Mouse (Mus musculus) left cerebral cortex, postnatal 10 days (tissue): ENCODE measurements around the gene Ptpn14. TPM values are rescaled to one million over a fixed set of nuclear protein-coding genes. Genes with fewer than 3 reads are reported as not detected.
"Not testable (repeated sequence)": the region's sequence is repeated elsewhere in the genome, so short reads cannot be mapped to it uniquely, and the experiment has no call there.

Experiments
- DNase-seq, 2 experiments: peaks; one replicate each; pipeline ENCODE4 v3.0.0; 2021 to 2022; ENCODE audit warnings: low spot score in 2 of 2, mixed read lengths in 1 of 2; ENCODE audit errors: extremely low spot score in 1 of 2
- intact Hi-C: fragments of 180-260 bp; cut with DNase I; formaldehyde crosslinking; loops from one replicate; pipeline ENCODE4 v1.15.1; 2025
- total RNA-seq, 2 experiments: library from RNA; stranded (reverse); gene quantifications; 2 replicates each; pipeline ENCODE4 v1.2.3; 2021

Gene Ptpn14
- 1 to 10 TPM; 9.2 to 9.5 TPM for total RNA-seq

DNA sequence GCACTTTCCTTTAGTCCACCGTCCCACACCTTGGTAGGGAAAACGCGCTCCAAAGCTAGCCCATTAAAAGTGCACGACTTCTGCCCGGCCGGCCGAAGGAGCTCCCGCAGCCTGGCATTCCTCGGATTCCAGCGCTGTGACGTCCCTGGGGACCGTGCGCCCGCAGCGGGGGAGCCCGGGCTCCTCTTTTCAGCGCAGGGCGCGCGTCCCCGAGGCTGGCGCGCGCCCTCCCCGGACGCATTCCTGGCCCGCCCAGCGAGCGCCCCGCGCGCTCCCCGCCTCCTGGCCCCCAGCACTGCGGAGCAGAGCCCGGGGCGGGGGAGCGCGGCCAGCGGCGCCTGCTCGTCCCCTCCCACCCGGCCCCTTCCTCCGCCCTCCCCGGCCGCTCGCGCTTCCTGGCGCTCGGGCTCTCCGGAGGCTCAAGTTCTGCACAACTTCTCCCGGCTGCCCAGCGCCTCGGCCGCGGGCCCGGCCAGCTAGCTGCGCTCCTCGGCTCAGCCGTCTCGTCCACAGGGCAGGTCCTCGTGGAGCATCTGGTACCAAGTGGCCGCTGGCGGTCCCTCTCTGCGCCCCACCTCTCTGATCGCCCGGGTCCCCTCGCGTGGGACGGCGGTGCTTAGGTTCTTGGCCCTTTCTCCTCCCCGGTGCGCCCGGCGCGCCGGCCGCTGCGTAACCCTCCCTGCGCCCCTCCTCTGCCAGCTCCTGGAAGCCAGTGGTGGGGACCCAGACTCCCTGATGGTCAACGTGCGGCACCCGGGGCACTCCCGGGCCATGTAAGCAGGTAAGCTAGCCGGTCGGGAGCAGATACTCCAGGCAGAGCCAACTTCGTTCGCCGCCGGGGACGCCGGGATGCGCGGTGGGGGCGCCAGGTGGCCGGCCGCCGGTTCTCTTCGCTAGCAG, at the start of gene Ptpn14:
TSS of gene Ptpn14 (plus strand) at position 385 of the 900 bp plus-strand sequence.
- peak in 1 of 2 experiments; percentile 90 for DNase-seq

DNA sequence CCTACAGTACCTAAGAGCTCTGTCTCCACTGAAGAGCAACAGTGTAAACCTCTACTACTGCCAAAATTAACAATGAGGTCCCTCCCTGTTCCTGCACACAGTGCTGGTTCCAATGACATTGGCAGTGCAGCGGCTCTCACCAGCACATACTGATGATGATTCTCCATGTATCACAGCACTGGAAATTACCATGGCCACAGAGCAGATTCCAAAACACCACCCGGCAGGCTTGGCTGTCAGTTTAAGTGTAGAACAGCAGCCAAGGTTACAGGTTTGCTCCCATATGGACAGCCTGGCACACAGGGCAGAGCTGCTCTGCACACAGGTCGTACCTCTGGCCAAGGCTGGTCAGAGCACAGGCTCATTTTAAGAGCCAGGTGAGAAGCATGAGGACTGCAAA, 48.5 kb upstream of the Ptpn14 start:
- no peak for DNase-seq
- intact Hi-C loops, result loop anchor here (5.0 kb wide), 1 partner anchor 652 kb away; no protein-coding TSS in a partner anchor

More for the DNA sequence above, at the start of gene Ptpn14:
- intact Hi-C loops, result no loop called here

DNA sequence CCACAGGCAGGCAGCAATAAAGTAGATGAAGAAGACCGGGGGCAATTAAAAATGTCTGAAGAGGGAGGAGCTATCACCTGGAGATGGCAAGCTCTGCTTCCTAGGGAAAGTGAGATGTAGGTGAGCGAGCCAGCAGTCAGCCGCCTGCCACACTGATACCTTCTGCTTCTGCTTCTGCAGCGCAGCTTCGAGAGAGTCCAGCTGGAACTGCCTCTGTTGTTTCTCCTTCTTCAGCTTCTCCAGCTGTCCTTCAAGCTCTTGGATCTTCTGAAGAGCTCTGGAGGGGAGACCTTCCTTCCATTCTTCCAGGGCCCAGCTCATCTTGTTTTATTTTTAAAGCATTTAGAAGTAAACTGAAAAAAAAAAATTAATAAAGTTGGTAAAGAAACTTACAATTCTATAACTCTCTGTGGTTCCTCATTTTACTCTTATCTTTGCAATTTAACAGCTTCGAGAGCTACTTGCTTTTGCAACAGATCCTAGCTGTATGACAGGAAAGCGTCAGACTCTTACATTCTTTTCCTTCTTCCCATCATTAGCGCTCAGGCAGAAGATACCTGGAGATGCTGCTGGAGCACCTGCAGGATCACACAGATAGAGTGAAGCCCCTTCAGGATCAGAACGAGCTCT, 43.2 kb upstream of the Ptpn14 start:
- DNase-seq, result no peak
- intact Hi-C loops, result loop anchor here (5.0 kb wide), 1 partner anchor 242 kb away; no protein-coding TSS in a partner anchor

GRCm38 (mm10) chr1:189686025-189686424, 42.0 kb upstream of the Ptpn14 start:
- intact Hi-C loops, result loop anchor here (5.0 kb wide), 1 partner anchor 241 kb away; no protein-coding TSS in a partner anchor

DNA sequence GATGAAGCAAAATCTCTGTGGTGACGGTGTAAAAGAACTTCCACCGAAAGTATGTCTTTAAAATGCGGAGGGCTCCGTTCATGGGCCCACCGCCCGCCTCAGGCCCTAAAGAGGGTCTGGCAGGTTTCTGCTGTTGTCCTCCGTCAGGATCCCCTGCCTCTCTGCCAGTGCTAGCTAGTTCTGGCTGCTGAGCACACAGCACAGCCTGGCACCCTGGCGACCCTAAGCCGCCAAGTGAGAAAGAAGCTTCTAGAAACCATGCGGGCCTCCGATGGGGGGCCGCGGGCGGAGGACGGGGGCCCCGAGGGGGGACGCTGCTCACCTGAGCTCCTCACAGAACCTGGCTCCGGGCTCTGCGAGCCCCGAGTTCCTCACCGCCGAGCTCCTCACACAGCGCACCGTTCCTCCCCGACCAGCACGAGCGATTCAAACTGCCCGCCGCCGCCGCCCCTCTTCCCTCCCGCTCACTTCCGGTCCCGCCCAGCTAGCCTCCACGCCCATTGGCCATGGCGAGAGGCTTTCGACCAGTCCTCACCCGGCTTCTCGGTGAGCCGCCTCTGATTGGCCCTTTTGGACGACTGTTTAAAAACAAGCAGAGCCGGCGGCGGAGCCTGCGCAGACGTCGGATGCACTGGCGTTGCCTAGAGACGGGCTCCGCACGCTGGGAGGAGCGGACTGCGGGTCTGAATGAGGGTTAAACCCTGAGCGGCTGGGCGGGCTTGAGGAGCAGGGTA, 40.2 kb upstream of the Ptpn14 start, which contains the start of gene Cenpf:
TSS of gene Cenpf (minus strand) at position 433 of the 734 bp plus-strand sequence.
- intact Hi-C loops, result loop anchor here (5.0 kb wide), 1 partner anchor 239 kb away; no protein-coding TSS in a partner anchor
- DNase-seq, result peak; percentile 98 to 99

More at GRCm38 (mm10) chr1:189686025-189686424, 42.0 kb upstream of the Ptpn14 start:
- DNase-seq, result no peak

- intact Hi-C loops, result loop anchor here (5.0 kb wide), 1 partner anchor 239 kb away; no protein-coding TSS in a partner anchor
- DNase-seq, result no peak
Measured at GRCm38 (mm10) chr1:189688388-189688750, 39.7 kb upstream of the Ptpn14 start.

GRCm38 (mm10) chr1:189689050-189689833, 38.8 kb upstream of the Ptpn14 start:
- intact Hi-C loops, result loop anchor here (5.0 kb wide), 1 partner anchor 238 kb away; no protein-coding TSS in a partner anchor

DNA sequence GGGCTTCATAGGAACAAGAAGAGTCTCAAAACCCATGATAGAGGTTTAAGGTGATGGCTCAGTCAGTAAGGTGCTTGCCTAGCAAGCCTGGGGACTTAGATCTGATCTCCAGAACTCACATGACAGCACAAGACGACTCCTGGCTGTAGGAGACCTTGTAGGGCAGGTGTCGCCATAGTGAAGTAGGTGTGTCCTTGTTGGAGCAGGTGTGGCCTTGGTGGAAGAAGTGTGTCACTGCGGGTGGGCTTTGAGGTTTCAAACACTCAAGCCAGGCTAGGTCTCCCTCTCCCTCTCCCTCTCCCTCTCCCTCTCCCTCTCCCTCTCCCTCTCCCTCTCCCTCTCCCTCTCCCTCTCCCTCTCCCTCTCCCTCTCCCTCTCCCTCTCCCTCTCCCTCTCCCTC, 35.6 kb upstream of the Ptpn14 start:
- DNase-seq, intact Hi-C loops: not testable (repeated sequence)

More at GRCm38 (mm10) chr1:189689050-189689833, 38.8 kb upstream of the Ptpn14 start:
- no peak for DNase-seq

- DNase-seq, result no peak
- intact Hi-C loops, result no loop called here
Measured at GRCm38 (mm10) chr1:189694391-189694790, 33.7 kb upstream of the Ptpn14 start.

- intact Hi-C loops, result no loop called here
- no peak for DNase-seq
Measured at GRCm38 (mm10) chr1:189695321-189695720, 32.7 kb upstream of the Ptpn14 start.

DNA sequence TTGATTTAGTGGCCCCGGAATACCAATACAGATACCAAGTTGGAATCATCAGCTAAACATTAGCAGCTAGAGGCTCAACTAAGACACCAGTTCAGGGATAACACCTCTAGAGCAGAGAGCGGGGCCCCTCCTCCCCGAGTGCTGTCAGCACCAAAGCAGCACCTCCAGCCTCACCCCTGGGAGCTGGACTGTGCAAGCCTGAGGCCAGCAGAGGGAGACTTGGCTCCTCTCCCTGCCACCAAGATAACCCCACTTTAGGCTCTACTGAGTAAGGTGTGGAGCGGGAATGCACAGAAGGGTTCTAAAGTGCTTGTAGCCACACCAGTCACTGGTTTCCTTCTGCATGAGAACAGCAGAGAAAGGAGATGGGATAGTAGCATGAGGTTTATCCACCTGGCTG, 29.7 kb upstream of the Ptpn14 start:
- DNase-seq, result no peak
- intact Hi-C loops, result no loop called here

- intact Hi-C loops, result loop anchor here (5.0 kb wide), 2 partner anchors 182 to 272 kb away; no protein-coding TSS in a partner anchor
- DNase-seq, result no peak
Measured at GRCm38 (mm10) chr1:189700186-189700585, 27.9 kb upstream of the Ptpn14 start.

GRCm38 (mm10) chr1:189700990-189701389, 27.1 kb upstream of the Ptpn14 start:
- intact Hi-C loops, result loop anchor here (5.0 kb wide), 2 partner anchors 181 to 271 kb away; no protein-coding TSS in a partner anchor
- DNase-seq, result peak; percentile 59 to 76

- intact Hi-C loops, result loop anchor here (5.0 kb wide), 2 partner anchors 179 to 269 kb away; no protein-coding TSS in a partner anchor
- DNase-seq, result no peak
Measured at GRCm38 (mm10) chr1:189703156-189703555, 24.9 kb upstream of the Ptpn14 start.

- intact Hi-C loops, result loop anchor here (5.0 kb wide), 2 partner anchors 179 to 269 kb away; no protein-coding TSS in a partner anchor
- no peak for DNase-seq
Measured at GRCm38 (mm10) chr1:189703591-189703990, 24.5 kb upstream of the Ptpn14 start.

DNA sequence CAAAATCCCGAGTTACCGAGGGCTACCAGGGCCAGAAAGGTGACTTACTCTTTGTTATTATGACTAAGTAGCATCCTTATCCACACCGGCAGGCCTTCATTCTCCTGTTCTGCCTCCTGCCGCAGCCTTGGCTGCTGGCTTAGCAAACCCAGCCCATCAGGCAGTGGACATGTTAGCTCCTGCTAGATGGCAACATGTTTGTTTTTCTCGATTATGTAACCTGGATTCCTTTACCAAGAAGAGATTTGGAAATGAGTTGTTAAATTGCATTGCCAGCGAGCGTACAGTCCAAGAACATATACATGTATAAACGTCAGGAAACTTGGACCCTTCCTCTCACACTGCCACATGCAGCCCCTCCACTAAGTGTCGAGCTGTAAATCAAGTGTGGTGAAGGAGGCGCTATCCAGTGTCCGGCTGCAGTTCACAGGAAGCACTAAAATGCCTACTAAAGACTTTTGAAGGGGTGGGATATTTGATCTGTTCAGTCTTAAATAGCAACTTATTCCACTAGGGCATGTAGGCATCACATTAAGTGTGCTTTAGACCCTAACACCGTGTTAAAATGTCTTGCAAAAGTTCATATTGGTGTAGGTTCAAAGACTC, 21.9 kb upstream of the Ptpn14 start:
- no peak for DNase-seq
- intact Hi-C loops, result no loop called here

- intact Hi-C loops, result no loop called here
- DNase-seq, result no peak
Measured at GRCm38 (mm10) chr1:189707014-189707413, 21.1 kb upstream of the Ptpn14 start.
